Mouse (Mus musculus): Measurements from ENCODE around the gene Reg4. TPM values are rescaled to one million over a fixed set of nuclear protein-coding genes. Genes with fewer than 3 reads are reported as not detected.

Gene Reg4
- polyA plus RNA-seq, 1 experiment from 2014 or later = not detected

- Histone ChIP-seq H3K4me2 (replicated peaks) (no peak overlapping the region), H3K9me3 (replicated peaks) (no peaks in the 10 kb centered on the region), H3K4me1 (peaks cover 6% of the 10 kb centered on the region; the same call in 1 of the 2 replicates), H3K36me3 (no peaks in the 10 kb centered on the region), H3K27me3 (no peaks in the 10 kb centered on the region), H3K9ac (no peak overlapping the region), H3K27ac (no peak overlapping the region), H3K4me3 (no peak overlapping the region)
- WGBS = 97% methylated on average over 2 of the region's 2 CpGs
- no peak for ATAC-seq (ENCODE audit: low FRiP score)
Observed at GRCm38 (mm10) chr3:98262133-98262532, 40.2 kb downstream of the Reg4 start.

GRCm38 (mm10) chr3:98267249-98267651 is 45.3 kb downstream of the Reg4 start:
- WGBS = 19% methylated on average over 6 of the region's 6 CpGs
- peaks cover 9% of the 10 kb centered on the region; the same call in 1 of the 2 replicates for H3K4me1 ChIP-seq
- H3K27me3 ChIP-seq = no peaks in the 10 kb centered on the region
- H3K27ac ChIP-seq = no peak overlapping the region
- no peaks in the 10 kb centered on the region for H3K36me3 ChIP-seq
- H3K9ac ChIP-seq = no peak overlapping the region
- H3K4me3 ChIP-seq = no peak overlapping the region
- H3K9me3 ChIP-seq (replicated peaks) = no peaks in the 10 kb centered on the region
- no peak overlapping the region for H3K4me2 ChIP-seq (replicated peaks)
- peak; percentile 50; the same call in 1 of the 2 replicates for ATAC-seq (ENCODE audit: low FRiP score)

GRCm38 (mm10) chr3:98273623-98274398 is 51.9 kb downstream of the Reg4 start:
- Histone ChIP-seq H3K27me3 (no peaks in the 10 kb centered on the region), H3K36me3 (no peaks in the 10 kb centered on the region), H3K9me3 (replicated peaks) (no peaks in the 10 kb centered on the region), H3K4me1 (no peaks in the 10 kb centered on the region), H3K4me2 (replicated peaks) (no peak overlapping the region), H3K4me3 (no peak overlapping the region), H3K9ac (no peak overlapping the region), H3K27ac (no peak overlapping the region)
- 55% methylated on average over 11 of the region's 11 CpGs for WGBS
- peak; percentile 29; the same call in 1 of the 2 replicates for ATAC-seq (ENCODE audit: low FRiP score)

- H3K36me3 ChIP-seq = no peaks in the 10 kb centered on the region
- H3K4me1 ChIP-seq = 0 out of 2 replicates have a peak, but pooled peaks cover 3% of the 10 kb centered on the region
- H3K27me3 ChIP-seq = no peaks in the 10 kb centered on the region
- H3K4me3 ChIP-seq = no peak overlapping the region
- H3K27ac ChIP-seq = no peak overlapping the region
- no peak for ATAC-seq (ENCODE audit: low FRiP score)
- WGBS = 83% methylated on average over 4 of the region's 4 CpGs
- H3K4me2 ChIP-seq (replicated peaks) = no peak overlapping the region
- H3K9ac ChIP-seq = no peak overlapping the region
- H3K9me3 ChIP-seq (replicated peaks) = no peaks in the 10 kb centered on the region
Observed at GRCm38 (mm10) chr3:98279682-98280081, 57.7 kb downstream of the Reg4 start.

GRCm38 (mm10) chr3:98280204-98280932 is 58.4 kb downstream of the Reg4 start, which contains the start of gene Hmgcs2:
Hmgcs2 (plus strand) TSS chr3:98280435.
- H3K4me1 ChIP-seq = 0 out of 2 replicates have a peak, but pooled peaks cover 3% of the 10 kb centered on the region
- no peaks in the 10 kb centered on the region for H3K9me3 ChIP-seq (replicated peaks)
- no peak within 1 kb of the TSS for H3K9ac ChIP-seq
- H3K27me3 ChIP-seq = no peaks in the 10 kb centered on the region
- no peak within 1 kb of the TSS for H3K27ac ChIP-seq
- no peak within 1 kb of the TSS for H3K4me3 ChIP-seq
- peak; percentile 52 for ATAC-seq (ENCODE audit: low FRiP score)
- 61% methylated on average over 14 of the region's 14 CpGs for WGBS
- H3K36me3 ChIP-seq = no peaks in the 10 kb centered on the region
- H3K4me2 ChIP-seq (replicated peaks) = no peak within 1 kb of the TSS

GRCm38 (mm10) chr3:98280933-98281678 is 59.1 kb downstream of the Reg4 start:
- Histone ChIP-seq H3K27ac (no peak overlapping the region), H3K9me3 (replicated peaks) (no peaks in the 10 kb centered on the region), H3K9ac (no peak overlapping the region), H3K4me3 (no peak overlapping the region), H3K4me2 (replicated peaks) (no peak overlapping the region), H3K27me3 (no peaks in the 10 kb centered on the region), H3K4me1 (0 out of 2 replicates have a peak, but pooled peaks cover 3% of the 10 kb centered on the region), H3K36me3 (no peaks in the 10 kb centered on the region)
- peak; percentile 71 for ATAC-seq (ENCODE audit: low FRiP score)
- WGBS = 42% methylated on average over 12 of the region's 12 CpGs

GRCm38 (mm10) chr3:98282422-98282821 is 60.5 kb downstream of the Reg4 start:
- Histone ChIP-seq H3K9me3 (replicated peaks) (no peaks in the 10 kb centered on the region; the same call in 1 of the 2 replicates), H3K27me3 (no peaks in the 10 kb centered on the region), H3K4me3 (no peak overlapping the region), H3K9ac (no peak overlapping the region), H3K4me2 (replicated peaks) (no peak overlapping the region), H3K4me1 (0 out of 2 replicates have a peak, but pooled peaks cover 3% of the 10 kb centered on the region), H3K27ac (no peak overlapping the region), H3K36me3 (no peaks in the 10 kb centered on the region)
- 92% methylated on average over 8 of the region's 8 CpGs for WGBS
- ATAC-seq (ENCODE audit: low FRiP score) = no peak

- 85% methylated on average over 5 of the region's 5 CpGs for WGBS
- H3K36me3 ChIP-seq = no peaks in the 10 kb centered on the region
- 0 out of 2 replicates have a peak, but pooled peaks cover 3% of the 10 kb centered on the region for H3K4me1 ChIP-seq
- H3K4me3 ChIP-seq = no peak overlapping the region
- H3K27ac ChIP-seq = no peak overlapping the region
- no peak overlapping the region for H3K9ac ChIP-seq
- no peaks in the 10 kb centered on the region; the same call in 1 of the 2 replicates for H3K9me3 ChIP-seq (replicated peaks)
- no peak overlapping the region for H3K4me2 ChIP-seq (replicated peaks)
- H3K27me3 ChIP-seq = no peaks in the 10 kb centered on the region
- no peak for ATAC-seq (ENCODE audit: low FRiP score)
Observed at GRCm38 (mm10) chr3:98283205-98283604, 61.2 kb downstream of the Reg4 start.

Other genes starting within 250 kb of the Reg4 start
- 26.5 and 30.1 TPM in 2 replicates for gene Notch2, start 208.6 kb upstream of the Reg4 start, polyA plus RNA-seq (2016; fragmentation: Nextera tagmentation; extraction: Ambion mirVana)
- not detected in 2 replicates for gene Adam30, start 61.5 kb upstream of the Reg4 start, polyA plus RNA-seq (2016; fragmentation: Nextera tagmentation; extraction: Ambion mirVana)
- 4.0 and 5.6 TPM in 2 replicates for gene Hmgcs2, start 58.3 kb downstream of the Reg4 start, polyA plus RNA-seq (2016; fragmentation: Nextera tagmentation; extraction: Ambion mirVana)
- 201 and 240 TPM in 2 replicates for gene Phgdh, start 117.8 kb downstream of the Reg4 start, polyA plus RNA-seq (2016; fragmentation: Nextera tagmentation; extraction: Ambion mirVana)
- gene Zfp697, start 160.3 kb downstream of the Reg4 start, polyA plus RNA-seq (2016; fragmentation: Nextera tagmentation; extraction: Ambion mirVana) = 9.7 and 12.0 TPM in 2 replicates
- gene Gm4450, start 235.0 kb downstream of the Reg4 start, polyA plus RNA-seq (2016; fragmentation: Nextera tagmentation; extraction: Ambion mirVana) = 0.13 TPM in 1 of 2 replicates, not detected in the other

All from hindbrain, embryonic 12.5 days (tissue).